Mouse (Mus musculus): ENCODE measurements around the gene Usp37. TPM values are rescaled to one million over a fixed set of nuclear protein-coding genes. Genes with fewer than 3 reads are reported as not detected.
A peak's percentile ranks its signal among the peaks of the same experiment; 100 is the strongest.

The Usp37 gene
- polyA plus RNA-seq, 1 experiment, result 4.3 TPM

GRCm38 (mm10) chr1:74392446-74392994 lies 151.6 kb downstream of the Usp37 start:
- peaks cover 2% of the 10 kb centered on the region; the same call in 1 of the 2 replicates for H3K36me3 ChIP-seq (ENCODE audit: control insufficient read depth, insufficient read depth, low read length)
- under 1% methylated on average over 16 of the region's 16 CpGs for WGBS
- no peaks in the 10 kb centered on the region for H3K27me3 ChIP-seq (replicated peaks; ENCODE audit: control insufficient read depth, insufficient read depth, low read length)
- peak; percentile 88 for DNase-seq
- peak overlapping the region; percentile 98 for H3K27ac ChIP-seq (ENCODE audit: insufficient read depth, low read depth, low read length)
- no peak for TF ChIP-seq POLR2A (IDR thresholded peaks at IDR 0.05; ENCODE audit: low read depth, low read length)
- TF ChIP-seq CTCF (conservative IDR thresholded peaks at IDR 0.05; ENCODE audit: insufficient read depth, insufficient read length, low read depth, low read length), result no peak
- peak overlapping the region; percentile 85 for H3K4me3 ChIP-seq (ENCODE audit: insufficient read depth, low read depth, low read length)
- H3K4me1 ChIP-seq (ENCODE audit: control insufficient read depth, insufficient read depth, low read length), result peaks cover 5% of the 10 kb centered on the region; the same call in 1 of the 2 replicates

GRCm38 (mm10) chr1:74391844-74392441 lies 152.1 kb downstream of the Usp37 start:
- TF ChIP-seq POLR2A (IDR thresholded peaks at IDR 0.05; ENCODE audit: low read depth, low read length), result no peak
- TF ChIP-seq CTCF (conservative IDR thresholded peaks at IDR 0.05; ENCODE audit: insufficient read depth, insufficient read length, low read depth, low read length), result no peak
- DNase-seq, result peak; percentile 89
- 2% methylated on average over 58 of the region's 63 CpGs for WGBS
- Histone ChIP-seq H3K4me1 (ENCODE audit: control insufficient read depth, insufficient read depth, low read length) (peaks cover 9% of the 10 kb centered on the region; the same call in 1 of the 2 replicates), H3K27ac (ENCODE audit: insufficient read depth, low read depth, low read length) (peak overlapping the region; percentile 98), H3K4me3 (ENCODE audit: insufficient read depth, low read depth, low read length) (peak overlapping the region; percentile 85), H3K27me3 (replicated peaks; ENCODE audit: control insufficient read depth, insufficient read depth, low read length) (no peaks in the 10 kb centered on the region), H3K36me3 (ENCODE audit: control insufficient read depth, insufficient read depth, low read length) (peaks cover 2% of the 10 kb centered on the region; the same call in 1 of the 2 replicates)

GRCm38 (mm10) chr1:74390924-74391748 lies 152.9 kb downstream of the Usp37 start, which contains the start of gene Ctdsp1:
Gene Ctdsp1 (plus strand): TSS chr1:74391509.
- WGBS, result 3% methylated on average over 50 of the region's 51 CpGs
- TF ChIP-seq POLR2A (IDR thresholded peaks at IDR 0.05; ENCODE audit: low read depth, low read length) (no peak), CTCF (conservative IDR thresholded peaks at IDR 0.05; ENCODE audit: insufficient read depth, insufficient read length, low read depth, low read length) (0 out of 2 replicates have a peak, but pooled peaks have one; percentile 3)
- Histone ChIP-seq H3K4me3 (ENCODE audit: insufficient read depth, low read depth, low read length) (peak within 1 kb of the TSS; percentile 85), H3K36me3 (ENCODE audit: control insufficient read depth, insufficient read depth, low read length) (peaks cover 2% of the 10 kb centered on the region; the same call in 1 of the 2 replicates), H3K4me1 (ENCODE audit: control insufficient read depth, insufficient read depth, low read length) (peaks cover 9% of the 10 kb centered on the region; the same call in 1 of the 2 replicates), H3K27me3 (replicated peaks; ENCODE audit: control insufficient read depth, insufficient read depth, low read length) (no peaks in the 10 kb centered on the region), H3K27ac (ENCODE audit: insufficient read depth, low read depth, low read length) (peak within 1 kb of the TSS; percentile 98)
- peak; percentile 99 for DNase-seq

GRCm38 (mm10) chr1:74390287-74390906 lies 153.7 kb downstream of the Usp37 start:
- peaks cover 2% of the 10 kb centered on the region; the same call in 1 of the 2 replicates for H3K36me3 ChIP-seq (ENCODE audit: control insufficient read depth, insufficient read depth, low read length)
- H3K27ac ChIP-seq (ENCODE audit: insufficient read depth, low read depth, low read length), result peak overlapping the region; percentile 22
- peaks cover 9% of the 10 kb centered on the region; the same call in 1 of the 2 replicates for H3K4me1 ChIP-seq (ENCODE audit: control insufficient read depth, insufficient read depth, low read length)
- H3K4me3 ChIP-seq (ENCODE audit: insufficient read depth, low read depth, low read length), result peak overlapping the region; percentile 9; the same call in 1 of the 2 replicates
- 10% methylated on average over 21 of the region's 21 CpGs for WGBS
- H3K27me3 ChIP-seq (replicated peaks; ENCODE audit: control insufficient read depth, insufficient read depth, low read length), result no peaks in the 10 kb centered on the region
- peak; percentile 75 for DNase-seq
- no peak for TF ChIP-seq POLR2A (IDR thresholded peaks at IDR 0.05; ENCODE audit: low read depth, low read length)
- TF ChIP-seq CTCF (conservative IDR thresholded peaks at IDR 0.05; ENCODE audit: insufficient read depth, insufficient read length, low read depth, low read length), result peak; percentile 76

- H3K4me1 ChIP-seq (ENCODE audit: control insufficient read depth, insufficient read depth, low read length), result peaks cover 9% of the 10 kb centered on the region; the same call in 1 of the 2 replicates
- no peak overlapping the region; the same call in 1 of the 2 replicates for H3K4me3 ChIP-seq (ENCODE audit: insufficient read depth, low read depth, low read length)
- H3K27me3 ChIP-seq (replicated peaks; ENCODE audit: control insufficient read depth, insufficient read depth, low read length), result no peaks in the 10 kb centered on the region
- H3K27ac ChIP-seq (ENCODE audit: insufficient read depth, low read depth, low read length), result peak overlapping the region; percentile 36
- H3K36me3 ChIP-seq (ENCODE audit: control insufficient read depth, insufficient read depth, low read length), result peaks cover 1% of the 10 kb centered on the region; the same call in 1 of the 2 replicates
- DNase-seq, result peak; percentile 41
- TF ChIP-seq POLR2A (IDR thresholded peaks at IDR 0.05; ENCODE audit: low read depth, low read length) (no peak), CTCF (conservative IDR thresholded peaks at IDR 0.05; ENCODE audit: insufficient read depth, insufficient read length, low read depth, low read length) (no peak)
- WGBS, result 29% methylated on average over 29 of the region's 29 CpGs
Observed at GRCm38 (mm10) chr1:74389831-74390286, 154.2 kb downstream of the Usp37 start.

- H3K4me3 ChIP-seq (ENCODE audit: insufficient read depth, low read depth, low read length), result no peak overlapping the region
- no peak overlapping the region for H3K27ac ChIP-seq (ENCODE audit: insufficient read depth, low read depth, low read length)
- H3K4me1 ChIP-seq (ENCODE audit: control insufficient read depth, insufficient read depth, low read length), result peaks cover 9% of the 10 kb centered on the region; the same call in 1 of the 2 replicates
- DNase-seq, result peak; percentile 18
- H3K27me3 ChIP-seq (replicated peaks; ENCODE audit: control insufficient read depth, insufficient read depth, low read length), result no peaks in the 10 kb centered on the region
- TF ChIP-seq POLR2A (IDR thresholded peaks at IDR 0.05; ENCODE audit: low read depth, low read length) (no peak), CTCF (conservative IDR thresholded peaks at IDR 0.05; ENCODE audit: insufficient read depth, insufficient read length, low read depth, low read length) (no peak)
- no peaks in the 10 kb centered on the region for H3K36me3 ChIP-seq (ENCODE audit: control insufficient read depth, insufficient read depth, low read length)
- WGBS, result 84% methylated on average over 7 of the region's 7 CpGs
Observed at GRCm38 (mm10) chr1:74388398-74388920, 155.6 kb downstream of the Usp37 start.
